Mouse (Mus musculus) kidney, adult 18-20 months (tissue): Measurements from ENCODE around the gene Cd69.

Experiments
- DNase-seq: peaks from one replicate; pipeline ENCODE4 v3.0.0; 2021

Cd69 gene

DNA sequence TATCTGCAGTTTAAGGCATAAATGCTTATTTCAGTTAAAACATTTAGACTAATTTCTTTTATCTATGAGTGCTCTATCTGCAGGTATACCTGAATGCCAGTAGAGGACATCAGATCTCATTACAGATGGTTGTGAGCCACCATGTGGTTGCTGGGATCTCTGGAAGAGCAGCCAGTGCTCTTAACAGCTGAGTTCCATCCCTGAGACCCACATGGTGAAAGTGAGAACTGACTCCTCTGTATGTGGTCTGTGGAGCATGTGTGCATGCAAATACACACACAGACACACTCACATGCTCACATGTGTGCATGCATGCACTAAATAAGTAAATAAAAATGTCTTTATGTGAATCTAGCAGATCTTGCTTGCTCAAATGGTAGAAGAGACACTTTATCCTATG lies 29.4 kb downstream of the Cd69 start:
- DNase-seq = no peak

DNA sequence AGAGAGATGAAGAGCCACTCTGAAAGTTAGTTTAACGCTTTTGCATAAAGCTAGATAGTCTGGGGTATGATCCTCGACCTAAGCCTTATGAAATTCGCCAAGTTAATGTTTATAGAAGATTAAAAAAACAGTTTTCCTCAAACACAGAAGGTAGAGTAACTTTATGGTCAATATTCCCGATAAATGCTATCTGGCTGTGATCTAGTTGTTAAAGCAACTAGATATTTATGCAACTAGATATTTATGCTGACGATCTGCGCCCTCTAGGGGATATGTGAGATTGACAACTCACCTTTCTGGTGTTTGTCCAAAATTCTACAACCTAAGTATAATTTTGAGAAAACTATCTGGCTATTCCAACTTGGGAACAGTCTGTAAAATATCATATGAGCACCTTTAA lies 33.3 kb downstream of the Cd69 start:
- DNase-seq = no peak

DNA sequence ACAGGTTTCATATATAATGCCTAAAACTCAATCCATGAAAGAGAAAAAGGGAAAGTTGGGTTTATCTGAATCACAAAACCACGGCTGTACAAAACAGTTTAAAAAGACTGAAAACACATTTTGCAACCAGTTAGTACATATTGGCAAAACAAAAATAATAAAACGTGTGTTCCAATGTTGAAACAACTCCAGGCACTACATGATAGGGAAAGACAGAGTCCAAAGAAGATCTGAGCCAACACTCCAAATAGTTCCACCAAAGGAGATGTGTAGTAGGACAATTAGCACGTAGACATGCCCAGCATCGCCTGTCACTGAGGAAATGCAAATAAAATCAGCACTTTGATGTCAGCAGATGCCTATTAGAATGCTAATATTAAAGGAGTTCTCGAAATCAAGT lies 33.8 kb downstream of the Cd69 start:
- DNase-seq = no peak

DNA sequence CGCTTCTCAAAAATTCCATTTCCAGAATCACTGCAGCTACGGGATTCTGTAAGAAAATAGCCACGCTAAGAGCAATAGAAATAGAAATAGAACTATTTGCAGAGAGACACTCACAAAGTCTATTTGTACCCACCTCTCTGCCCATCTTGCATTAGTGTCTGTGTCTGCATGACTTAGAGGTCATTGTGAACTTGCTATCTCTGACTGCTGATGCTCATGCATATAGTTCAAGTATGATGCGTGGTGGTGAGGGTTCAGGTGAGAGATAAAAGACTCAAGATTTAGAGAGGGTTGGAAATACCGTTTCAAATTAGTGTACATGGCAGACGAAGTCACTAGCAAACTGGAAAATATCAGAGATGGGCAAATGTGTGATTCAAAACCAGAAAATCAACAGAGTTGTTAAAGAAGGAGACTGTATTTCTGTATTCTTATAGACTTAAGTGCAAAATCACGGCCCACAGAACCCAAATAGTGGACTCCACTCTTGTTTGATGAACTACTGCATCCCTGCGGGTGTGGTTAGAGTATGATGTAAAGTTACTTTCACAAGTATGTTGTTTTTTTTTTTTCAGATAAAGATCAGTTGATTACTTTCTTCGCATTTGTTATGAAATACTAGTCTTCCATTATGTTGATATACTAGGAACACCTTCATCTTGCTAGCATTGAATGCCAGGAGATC lies 35.5 kb downstream of the Cd69 start:
- no peak for DNase-seq

DNA sequence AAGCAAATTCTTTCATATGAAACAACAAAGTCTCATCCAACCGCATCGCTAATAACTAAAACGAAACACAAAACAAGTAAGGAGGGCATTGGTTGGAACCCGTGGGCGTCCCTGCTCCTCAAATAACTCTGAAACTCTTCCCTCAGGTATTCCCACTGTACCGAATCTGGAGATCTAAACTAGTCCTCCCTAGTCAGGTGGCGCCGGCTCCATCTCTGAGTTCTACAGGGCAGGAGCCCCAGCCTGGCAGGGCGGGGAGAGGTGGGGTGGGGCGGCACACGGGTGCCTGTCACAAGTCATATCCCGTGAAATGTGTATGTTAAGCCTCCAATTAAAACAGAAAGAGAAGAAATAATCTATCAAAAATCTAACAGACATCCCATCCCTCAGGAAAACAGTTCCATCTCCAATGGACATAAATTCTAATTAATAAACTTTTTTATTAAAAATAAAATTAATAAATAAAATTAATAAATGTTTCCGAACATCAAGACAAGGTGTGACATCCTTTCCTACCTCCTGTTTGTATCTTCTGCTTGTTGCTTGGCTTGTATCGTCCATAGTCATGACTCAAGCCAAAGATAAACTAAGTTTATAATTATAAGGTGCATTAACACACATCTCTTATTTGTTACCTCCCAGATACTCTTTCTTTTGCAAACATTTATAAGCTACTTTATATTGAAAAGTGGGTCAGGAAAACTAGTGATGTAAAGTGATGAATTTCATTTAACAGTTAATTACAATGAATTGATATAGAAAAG lies 36.8 kb downstream of the Cd69 start:
- DNase-seq = peak; percentile 84

DNA sequence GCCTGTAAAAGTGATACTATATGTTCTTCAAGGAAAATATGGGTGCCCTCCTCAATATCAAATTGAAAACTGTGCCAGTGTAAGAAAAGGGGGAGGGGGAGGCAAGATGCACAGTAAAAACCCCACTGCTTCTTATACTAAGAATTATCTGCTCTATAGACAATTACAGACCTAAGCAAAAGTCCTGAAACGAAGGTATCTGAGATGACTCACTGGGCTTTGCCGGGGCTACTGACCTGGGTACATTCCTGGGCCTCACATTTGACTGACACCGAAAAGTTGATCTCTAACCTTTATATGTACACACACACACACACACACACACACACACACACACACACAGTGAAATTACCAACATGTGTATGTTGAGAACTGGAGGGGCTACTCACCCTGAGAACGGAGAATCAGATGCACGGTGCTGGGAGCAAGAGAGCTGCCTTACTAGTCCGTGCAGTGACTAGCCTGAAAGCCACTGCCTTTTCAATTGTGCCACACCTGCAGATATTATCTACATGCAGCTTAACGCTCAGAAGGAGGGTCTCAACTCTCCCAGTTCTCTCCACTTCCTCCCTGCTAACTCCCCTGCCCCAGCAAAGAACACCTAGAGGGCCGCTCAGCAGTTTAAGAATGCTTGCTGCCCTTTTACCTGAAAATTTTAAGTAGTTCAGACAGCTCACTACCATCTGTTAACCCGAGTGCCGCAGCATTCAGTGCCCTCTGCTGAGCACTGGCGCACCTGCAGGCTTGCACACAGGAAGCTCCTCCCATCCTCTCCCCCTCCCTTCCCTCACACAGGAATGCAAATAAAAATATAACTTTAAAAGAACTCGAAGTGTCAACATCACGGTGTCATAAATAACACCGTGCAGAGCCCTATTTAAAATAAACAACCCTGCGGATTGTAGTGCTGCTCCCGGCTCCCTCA lies 37.6 kb downstream of the Cd69 start:
- DNase-seq = peak; percentile 95

DNA sequence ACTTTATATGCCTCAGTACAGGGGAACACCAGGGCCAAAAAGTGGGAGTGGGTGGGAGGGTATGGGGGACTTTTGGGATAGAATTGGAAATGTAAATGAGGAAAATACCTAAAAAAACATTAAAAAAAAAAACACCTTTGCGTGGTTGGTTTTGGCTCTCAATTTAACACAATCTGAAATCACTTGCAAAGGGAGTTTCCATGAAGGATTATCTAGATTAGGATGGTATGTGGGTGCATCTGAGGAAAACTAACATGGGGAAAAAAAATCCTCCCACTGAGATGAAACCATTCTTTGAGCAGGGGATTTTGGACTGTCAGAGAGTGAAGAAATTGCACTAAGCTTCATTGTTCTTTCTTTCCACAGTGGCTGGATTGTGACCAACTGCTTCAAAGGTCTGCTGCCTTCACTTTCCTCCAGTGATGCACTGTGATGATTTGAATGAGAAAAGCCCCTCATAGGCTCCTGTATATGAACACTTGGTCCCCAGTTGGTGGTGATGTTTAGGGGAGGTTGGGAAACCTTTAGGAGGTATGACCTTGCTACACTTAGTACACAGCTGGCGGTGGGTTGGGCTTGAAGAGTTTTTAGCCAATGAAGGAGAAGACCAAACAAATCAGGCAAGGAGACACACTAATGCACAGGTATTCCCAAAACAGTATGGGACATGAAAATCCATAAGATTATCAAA lies 38.4 kb downstream of the Cd69 start:
- DNase-seq = peak; percentile 55

DNA sequence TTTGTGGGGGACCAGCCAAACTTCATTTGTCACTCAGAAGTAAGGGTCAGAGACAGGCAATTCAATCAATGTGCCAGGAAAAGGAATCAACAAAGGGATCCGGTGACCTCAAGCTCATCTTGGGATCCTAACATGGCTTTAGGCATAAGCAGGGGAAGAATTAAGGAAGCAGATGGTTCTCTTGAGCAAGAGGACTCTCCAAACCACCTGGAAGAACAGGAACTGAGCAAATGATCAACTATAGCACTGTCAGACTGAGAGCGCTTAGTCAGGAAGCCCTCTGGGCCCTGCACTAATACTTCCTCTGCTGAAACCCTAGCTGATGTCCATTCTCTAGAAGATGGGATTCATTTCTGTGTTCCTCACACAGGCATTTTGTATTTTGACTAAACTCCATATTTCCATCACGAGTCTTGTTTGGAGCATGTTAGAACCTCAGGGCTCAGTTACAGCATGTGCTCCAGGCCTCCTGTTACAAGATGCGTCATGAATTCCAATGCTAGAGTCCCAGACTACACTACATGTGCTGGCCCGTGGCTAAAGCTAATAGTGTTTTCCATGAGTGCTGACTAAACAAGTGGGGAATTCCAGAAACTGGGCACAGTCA lies 39.3 kb downstream of the Cd69 start:
- peak; percentile 61 for DNase-seq

DNA sequence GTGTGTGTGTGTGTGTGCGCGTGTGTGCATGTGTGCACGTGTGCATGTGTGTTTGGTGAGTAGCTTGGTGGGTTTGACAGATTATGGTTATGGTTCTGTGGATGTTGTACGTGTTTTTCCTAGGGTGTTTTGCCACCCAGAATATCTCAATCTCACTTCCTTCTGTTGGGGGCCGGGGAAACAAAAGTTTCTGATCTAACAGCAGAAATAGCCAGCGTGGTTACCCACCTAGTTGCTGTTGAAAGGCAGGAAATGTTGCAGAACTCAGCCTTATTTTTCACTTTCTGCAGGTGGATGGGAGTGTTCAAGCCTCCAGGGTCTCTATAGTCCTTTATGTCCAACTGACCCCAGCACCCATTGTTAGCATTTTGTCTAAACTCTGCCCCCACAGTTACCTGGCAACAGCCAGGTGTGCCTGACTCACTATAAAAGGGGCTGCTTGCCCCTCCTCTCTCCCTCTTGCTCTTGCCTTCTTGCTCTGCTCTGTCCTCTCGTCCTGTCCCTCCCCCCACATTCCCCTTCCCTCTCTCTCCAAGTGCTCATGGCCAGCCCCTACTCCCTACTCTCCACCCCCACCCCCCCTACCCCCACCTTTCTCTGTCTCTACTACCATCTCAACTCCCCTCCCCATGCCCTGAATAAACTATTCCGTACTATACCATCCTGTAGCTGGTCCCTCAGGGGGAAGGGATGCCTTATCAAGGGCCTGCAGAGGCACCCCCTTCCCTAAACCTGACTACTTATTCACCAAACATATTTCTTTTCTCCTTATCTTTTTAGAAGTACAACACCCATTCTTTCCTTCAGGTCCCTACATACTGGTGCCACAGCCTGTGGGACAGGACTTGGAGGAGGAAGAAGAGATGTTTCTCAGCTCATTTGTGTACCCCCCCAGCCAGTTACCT lies 40.5 kb downstream of the Cd69 start:
- DNase-seq = no peak

DNA sequence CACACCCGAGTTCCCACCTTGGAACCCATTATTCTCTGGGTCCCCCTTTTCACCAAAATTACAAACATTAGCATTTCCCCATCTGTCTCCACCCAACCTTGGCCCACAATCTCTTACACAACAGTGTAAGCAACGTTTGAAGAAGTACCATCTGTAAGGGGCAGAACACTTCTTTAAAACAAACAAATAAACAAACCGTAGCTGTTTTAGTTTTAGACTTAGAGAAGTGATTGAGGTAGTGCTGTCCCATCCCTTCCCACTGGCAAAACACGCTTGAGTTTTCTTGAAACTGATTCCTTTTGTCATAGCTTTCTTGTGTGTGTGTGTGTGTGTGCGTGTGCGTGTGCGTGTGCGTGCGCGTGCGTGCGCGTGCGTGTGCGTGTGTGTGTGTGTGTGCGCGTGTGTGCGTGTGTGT lies 41.3 kb downstream of the Cd69 start:
- no peak for DNase-seq

DNA sequence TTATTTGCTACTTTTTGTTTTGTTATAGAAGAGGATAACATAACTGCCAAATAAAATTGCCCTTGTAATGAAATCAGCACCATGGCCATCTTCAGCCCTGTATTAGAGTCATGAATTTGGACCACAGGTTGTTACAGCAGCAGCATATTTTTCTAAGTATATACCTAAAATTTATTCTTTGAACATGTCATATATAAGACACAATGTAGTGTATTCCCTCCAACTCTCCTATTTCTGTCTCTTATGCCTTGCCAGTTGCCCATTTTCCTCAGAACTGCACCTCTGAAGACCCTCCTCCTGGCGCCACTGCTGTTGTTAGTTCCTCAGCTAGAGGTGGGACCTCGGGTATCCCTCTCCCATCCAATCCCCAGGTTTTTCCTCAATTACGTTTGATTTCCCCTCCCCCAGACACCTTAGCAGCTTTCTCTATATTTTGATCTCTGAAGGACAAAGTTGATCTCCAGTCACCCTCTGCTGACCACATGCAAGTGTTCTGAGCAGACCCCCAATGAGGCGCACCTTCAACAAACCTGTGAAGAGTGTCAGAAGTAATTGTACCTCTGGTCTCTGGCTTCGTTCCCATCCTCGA lies 41.8 kb downstream of the Cd69 start:
- DNase-seq = no peak

DNA sequence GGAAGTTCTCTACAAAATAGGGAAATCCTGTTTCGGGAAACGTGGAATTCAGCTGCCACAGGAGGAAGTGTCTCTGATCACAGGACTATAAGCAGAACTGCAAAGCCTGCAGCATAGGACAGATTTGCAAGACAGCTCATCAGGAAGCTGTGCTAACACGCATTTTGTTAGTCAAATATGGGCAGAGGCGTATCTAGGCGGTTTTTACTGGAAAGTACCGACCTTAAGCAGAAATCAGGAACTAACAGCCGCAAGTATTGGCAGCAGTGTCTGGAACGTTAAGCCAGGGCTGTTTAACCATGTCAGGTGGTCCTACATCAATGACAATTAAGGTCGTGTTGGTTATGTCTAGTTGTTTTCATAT lies 42.4 kb downstream of the Cd69 start:
- DNase-seq = no peak

DNA sequence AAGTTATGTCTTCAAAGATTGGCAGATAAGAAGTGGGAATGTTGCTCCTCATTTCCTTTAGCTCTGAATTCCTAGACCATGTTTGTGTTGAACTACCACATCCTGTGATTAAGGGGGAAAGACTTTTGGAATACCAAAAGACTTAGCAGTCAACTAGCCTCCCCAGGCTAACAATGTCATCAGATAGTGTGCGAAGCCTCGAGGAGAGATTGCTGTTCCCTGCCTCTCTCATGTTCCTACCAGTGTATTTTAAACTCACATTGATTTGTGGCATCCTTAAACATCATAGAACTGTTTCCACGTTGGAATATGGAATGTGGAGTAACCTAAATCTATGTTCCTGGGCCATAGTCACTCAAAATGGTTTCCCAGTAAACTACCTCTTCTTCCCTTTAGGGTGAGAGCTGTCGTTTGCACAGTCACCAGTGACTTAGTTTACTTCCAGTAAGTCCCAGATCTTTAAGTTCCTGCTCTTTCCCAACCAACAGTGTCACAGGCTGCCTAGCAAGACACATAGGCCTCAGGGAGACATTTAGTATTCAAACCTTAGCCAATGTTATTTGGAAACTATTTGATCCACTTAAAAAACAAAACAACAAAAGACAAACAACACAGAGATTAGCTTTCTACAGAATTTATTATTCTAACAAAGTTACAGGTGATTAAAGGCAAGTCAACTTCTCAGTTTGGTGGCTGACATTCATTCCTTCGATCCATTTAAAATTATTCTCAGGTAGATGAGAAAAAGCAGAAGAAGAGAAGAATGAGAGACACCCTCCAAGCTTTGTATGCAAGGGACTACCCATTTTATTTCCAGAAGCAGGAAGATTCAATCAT lies 43.0 kb downstream of the Cd69 start:
- no peak for DNase-seq

DNA sequence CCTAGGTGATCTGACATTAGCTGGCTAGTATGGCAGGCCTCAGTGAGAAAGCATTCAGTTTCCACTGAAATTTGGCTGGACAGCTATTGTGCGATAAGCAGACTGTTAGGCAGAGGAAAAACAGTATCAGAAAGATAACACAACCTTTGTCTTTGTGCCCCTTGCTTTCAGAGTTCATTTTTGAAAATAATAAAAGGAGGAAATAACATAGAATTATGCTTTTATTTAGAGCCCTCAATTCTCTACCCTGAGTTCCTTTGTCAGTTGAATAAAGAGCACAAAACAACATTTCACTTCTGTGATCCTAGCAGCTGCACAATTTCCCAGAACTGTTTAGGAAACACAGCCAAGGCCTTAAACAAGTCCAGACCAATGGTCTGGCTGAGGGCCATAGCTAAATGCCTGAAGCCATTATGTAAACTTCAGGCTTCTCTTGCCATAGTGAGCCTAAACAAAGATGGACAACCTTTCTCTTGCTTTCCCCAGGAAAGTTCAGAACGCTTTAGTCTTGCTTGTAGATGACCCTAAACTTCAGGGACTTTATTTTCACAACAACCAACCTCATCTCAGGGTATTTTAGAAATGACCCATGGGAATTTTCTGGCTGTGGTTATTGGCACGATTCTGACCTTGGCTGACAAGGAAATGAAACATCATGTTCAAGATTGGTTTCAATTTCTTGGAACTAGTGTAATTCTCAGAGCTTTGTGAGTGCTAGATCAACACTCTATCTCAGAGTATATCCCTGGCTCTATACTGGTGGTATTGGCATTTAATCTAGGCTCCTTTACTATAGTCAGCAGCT lies 45.3 kb downstream of the Cd69 start:
- DNase-seq = peak; percentile 74

DNA sequence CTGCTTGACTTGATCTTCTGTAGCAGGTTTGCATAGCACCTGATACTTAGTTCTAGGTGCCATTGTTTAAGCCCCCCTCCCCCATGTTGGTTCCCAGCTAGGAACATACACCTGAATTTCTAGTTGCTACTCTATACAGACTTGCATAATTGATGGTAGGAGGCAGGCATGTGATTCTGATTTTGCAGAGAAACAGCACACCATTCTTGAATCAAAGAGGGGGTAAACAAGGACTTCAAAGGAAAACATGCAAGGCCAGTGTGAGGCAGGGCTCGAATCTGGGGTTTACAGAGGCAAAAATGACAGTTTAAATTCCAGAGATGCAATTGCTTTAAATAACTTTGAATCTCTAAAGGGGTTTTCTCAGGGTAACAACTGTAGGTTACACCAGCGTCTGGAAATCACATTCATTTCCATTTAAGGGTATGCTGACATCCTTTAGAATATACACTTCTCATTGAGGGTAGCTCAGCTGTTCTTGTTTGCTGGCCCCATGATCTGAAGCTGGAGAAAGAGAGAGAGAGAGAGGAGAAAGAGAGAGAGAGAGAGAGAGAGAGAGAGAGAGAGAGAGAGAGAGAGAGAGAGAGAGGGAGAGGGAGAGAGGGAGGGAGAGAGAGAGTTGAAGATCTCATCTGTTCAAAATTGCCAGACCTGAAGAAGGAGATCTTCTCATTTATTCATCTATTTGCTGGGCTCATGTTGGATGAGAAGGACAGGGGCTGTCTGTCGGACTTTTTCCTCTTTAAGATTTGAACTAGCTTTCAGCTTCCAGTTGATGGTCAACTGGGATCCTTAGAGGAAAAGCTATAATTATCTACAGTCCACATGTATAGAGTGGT lies 46.1 kb downstream of the Cd69 start:
- peak; percentile 20 for DNase-seq

DNA sequence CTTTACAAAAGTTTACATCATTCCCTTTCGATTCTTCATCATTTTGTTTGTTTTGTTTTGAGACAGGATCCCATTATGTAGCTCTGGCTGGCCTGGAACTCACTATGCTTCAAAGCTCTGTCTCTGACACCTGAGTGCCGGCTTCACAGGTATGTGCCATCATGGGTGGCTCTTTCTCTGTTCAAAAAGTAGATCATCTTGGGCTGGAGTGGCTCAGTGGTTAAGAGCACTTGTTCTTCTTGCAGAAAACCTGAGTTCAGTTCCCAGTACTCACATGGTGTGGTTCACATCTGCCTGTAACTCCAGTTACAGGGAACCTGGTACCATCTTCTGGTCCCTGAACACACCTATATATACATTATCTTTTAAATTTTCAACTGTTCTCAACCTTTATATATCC lies 50.2 kb downstream of the Cd69 start:
- DNase-seq = no peak

DNA sequence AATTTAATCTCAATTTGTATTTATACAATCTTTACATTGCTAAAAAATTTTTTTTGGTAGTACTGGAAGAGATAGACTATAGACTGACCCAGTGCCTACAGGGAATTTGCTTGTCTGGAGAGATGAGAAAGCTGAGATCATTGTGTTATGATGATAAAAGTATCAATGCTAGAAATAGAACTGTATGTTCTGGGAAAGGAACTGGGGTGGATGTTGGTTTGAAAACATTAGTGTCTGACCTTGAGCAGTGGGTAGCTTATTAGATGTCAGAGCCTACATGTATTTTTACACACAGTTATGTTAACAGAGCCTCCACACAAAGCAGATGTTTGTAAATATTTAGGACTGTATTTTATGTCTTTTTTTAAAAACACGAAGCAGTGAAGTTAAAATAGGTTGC lies 51.1 kb downstream of the Cd69 start:
- no peak for DNase-seq

DNA sequence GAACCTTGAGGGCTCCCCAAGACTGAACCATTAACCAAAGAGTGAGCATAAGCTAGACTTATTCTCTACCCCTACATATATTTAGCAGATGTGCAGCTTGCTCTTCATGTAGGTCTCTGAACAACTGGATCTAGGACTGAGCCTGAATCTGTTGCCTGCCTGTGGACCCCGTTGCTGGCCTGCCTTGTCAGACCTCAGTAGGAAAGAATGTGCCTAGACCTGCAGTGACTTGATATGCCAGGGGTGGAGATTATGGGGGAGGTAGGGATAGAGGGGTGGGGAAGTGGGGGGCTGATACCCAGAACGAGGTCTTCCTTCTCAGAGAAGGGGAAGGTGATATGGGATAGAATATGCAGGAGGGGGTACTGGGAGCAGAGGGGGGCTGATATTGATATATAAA lies 51.6 kb downstream of the Cd69 start:
- DNase-seq = no peak
